Mouse (Mus musculus): ENCODE results near the gene Sdk2. TPM values are rescaled to one million over a fixed set of nuclear protein-coding genes. Genes with fewer than 3 reads are reported as not detected.

Sdk2 gene
- total and polyA plus RNA-seq, 3 experiments = 0.13 TPM; not detected in 2

DNA sequence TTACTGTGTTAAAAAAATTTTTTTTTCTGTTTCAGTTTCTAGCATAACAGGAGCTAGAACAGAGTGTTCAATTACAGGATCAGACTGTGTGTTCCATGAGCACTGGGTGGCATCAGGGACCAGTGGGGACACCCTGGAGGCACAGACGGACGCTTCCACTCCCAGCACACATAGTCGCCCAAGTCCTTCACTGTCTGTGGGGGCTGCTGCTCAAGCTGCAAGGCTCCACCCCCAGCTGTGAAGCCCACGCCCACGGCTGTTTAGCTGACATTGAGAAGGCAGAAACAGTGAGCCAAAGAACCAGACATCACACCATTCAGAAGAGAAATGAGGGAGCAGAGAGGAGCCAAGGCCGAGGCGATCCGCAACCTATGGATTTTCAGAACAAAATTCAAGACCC is 3.3 kb upstream of the Sdk2 start:
- H3K27ac ChIP-seq (ENCODE audit: control insufficient read depth, low read depth, low read length) = no peak overlapping the region
- no peaks in the 10 kb centered on the region for H3K36me3 ChIP-seq (ENCODE audit: control insufficient read depth in 1 of 2, insufficient read depth in 2 of 2, low read length in 2 of 2)
- no peak overlapping the region for H3K9ac ChIP-seq (ENCODE audit: control insufficient read depth, low read depth, low read length, poor library complexity, severe bottlenecking)
- no peak for DNase-seq (ENCODE audit: low read depth, low spot score)
- H3K4me1 ChIP-seq (ENCODE audit: control insufficient read depth in 1 of 2, insufficient read depth in 2 of 2, low read length in 2 of 2) = no peaks in the 10 kb centered on the region
- no peaks in the 10 kb centered on the region; a peak in 1 of 4 replicates for H3K27me3 ChIP-seq (ENCODE audit: control insufficient read depth in 1 of 2, insufficient read depth in 2 of 2, low read length in 2 of 2)
- TF ChIP-seq UBTF (IDR thresholded peaks at IDR 0.05; ENCODE audit: borderline replicate concordance, insufficient read depth, low read depth, low read length) = no peak
- no peak for TF ChIP-seq MEF2A (IDR thresholded peaks at IDR 0.05; ENCODE audit: extremely low read depth, insufficient replicate concordance, low read depth, low read length, poor library complexity, severe bottlenecking)
- no peak for TF ChIP-seq ETS1 (IDR thresholded peaks at IDR 0.05; ENCODE audit: low read depth, low read length)
- no peak for TF ChIP-seq MYB (IDR thresholded peaks at IDR 0.05; ENCODE audit: low read depth, low read length)
- no peak for TF ChIP-seq MXI1 (IDR thresholded peaks at IDR 0.05; ENCODE audit: low read depth, low read length)
- no peak for TF ChIP-seq NRF1 (IDR thresholded peaks at IDR 0.05; ENCODE audit: insufficient read depth, low read depth, low read length, poor library complexity, severe bottlenecking)
- no peak for TF ChIP-seq GATA1 (IDR thresholded peaks at IDR 0.05; ENCODE audit: low read depth, low read length)
- TF ChIP-seq MAFK (IDR thresholded peaks at IDR 0.05; ENCODE audit: borderline replicate concordance, low read depth, low read length) = no peak
- no peak for TF ChIP-seq JUND (IDR thresholded peaks at IDR 0.05; ENCODE audit: low read depth, low read length)
- TF ChIP-seq EP300 (IDR thresholded peaks at IDR 0.05; ENCODE audit: low read depth in 1 of 2, low read length in 2 of 2) = no peak
- TF ChIP-seq RCOR1 (IDR thresholded peaks at IDR 0.05; ENCODE audit: low read depth, low read length) = no peak
- H3K79me2 ChIP-seq (ENCODE audit: control insufficient read depth, insufficient read depth, low read length, poor library complexity) = no peaks in the 10 kb centered on the region
- H3K9me3 ChIP-seq (replicated peaks; ENCODE audit: insufficient read depth, low read length) = no peaks in the 10 kb centered on the region
- no peak overlapping the region for H3K4me3 ChIP-seq (ENCODE audit: control insufficient read depth in 1 of 2, insufficient read depth in 1 of 2, low read depth in 2 of 2, low read length in 2 of 2)

DNA sequence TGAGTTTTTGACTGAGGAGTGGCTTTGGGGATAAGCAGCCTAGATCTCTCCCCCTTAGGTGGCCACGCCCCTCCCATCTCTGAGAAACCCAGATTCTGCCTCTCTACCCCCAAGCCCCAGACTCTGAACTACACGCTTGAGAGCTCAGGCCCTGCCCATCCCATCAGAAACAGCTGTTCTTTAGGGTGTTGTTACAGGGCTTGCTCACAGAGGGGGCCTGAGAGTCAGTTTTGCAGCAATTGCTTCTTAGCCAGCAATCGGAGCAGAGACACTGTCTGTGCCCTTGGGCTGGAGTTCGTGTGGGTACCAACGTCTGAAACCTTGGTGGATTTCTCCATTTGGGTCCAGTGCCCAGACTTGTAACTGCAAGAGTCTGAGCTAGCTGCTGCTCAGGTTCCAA is 1.5 kb upstream of the Sdk2 start:
- Histone ChIP-seq H3K4me1 (ENCODE audit: control insufficient read depth in 1 of 2, insufficient read depth in 2 of 2, low read length in 2 of 2) (no peaks in the 10 kb centered on the region), H3K4me3 (ENCODE audit: control insufficient read depth in 1 of 2, insufficient read depth in 1 of 2, low read depth in 2 of 2, low read length in 2 of 2) (no peak overlapping the region), H3K79me2 (ENCODE audit: control insufficient read depth, insufficient read depth, low read length, poor library complexity) (no peaks in the 10 kb centered on the region), H3K36me3 (ENCODE audit: control insufficient read depth in 1 of 2, insufficient read depth in 2 of 2, low read length in 2 of 2) (no peaks in the 10 kb centered on the region), H3K9ac (ENCODE audit: control insufficient read depth, low read depth, low read length, poor library complexity, severe bottlenecking) (no peak overlapping the region), H3K9me3 (replicated peaks; ENCODE audit: insufficient read depth, low read length) (no peaks in the 10 kb centered on the region; the same call in 1 of the 2 replicates), H3K27ac (ENCODE audit: control insufficient read depth, low read depth, low read length) (no peak overlapping the region), H3K27me3 (ENCODE audit: control insufficient read depth in 1 of 2, insufficient read depth in 2 of 2, low read length in 2 of 2) (no peaks in the 10 kb centered on the region; a peak in 1 of 4 replicates)
- no peak for TF ChIP-seq BHLHE40 (IDR thresholded peaks at IDR 0.05; ENCODE audit: borderline replicate concordance, low read depth, low read length)
- no peak for TF ChIP-seq ZC3H11A (IDR thresholded peaks at IDR 0.05; ENCODE audit: low read depth, low read length)
- no peak for TF ChIP-seq MXI1 (IDR thresholded peaks at IDR 0.05; ENCODE audit: low read depth, low read length)
- no peak for TF ChIP-seq MYB (IDR thresholded peaks at IDR 0.05; ENCODE audit: low read depth, low read length)
- TF ChIP-seq CHD2 (IDR thresholded peaks at IDR 0.05; ENCODE audit: low read length) = no peak
- TF ChIP-seq POLR2AphosphoS2 (IDR thresholded peaks at IDR 0.05; ENCODE audit: low read length) = no peak
- TF ChIP-seq MAX (IDR thresholded peaks at IDR 0.05; ENCODE audit: low read length) = no peak
- TF ChIP-seq ZMIZ1 (IDR thresholded peaks at IDR 0.05; ENCODE audit: low read depth, low read length) = no peak
- DNase-seq (ENCODE audit: low read depth, low spot score) = no peak
